Mouse (Mus musculus): Measurements from ENCODE around the gene Dysf. TPM values are rescaled to one million over a fixed set of nuclear protein-coding genes. Genes with fewer than 3 reads are reported as not detected.

Gene Dysf
- polyA plus RNA-seq, 2 experiments, result 13.2 to 16.5 TPM

- Histone ChIP-seq H3K9me3 (ENCODE audit: control insufficient read depth, low read length) (no peaks in the 10 kb centered on the region), H3K4me2 (replicated peaks; ENCODE audit: low read depth, low read length, severe bottlenecking) (peak overlapping the region; percentile 64), H3K4me3 (replicated peaks; ENCODE audit: low read length) (peak overlapping the region; percentile 29), H3K27me3 (ENCODE audit: control insufficient read depth, insufficient read depth, low read length) (no peaks in the 10 kb centered on the region), H3K9ac (ENCODE audit: low read depth, low read length, severe bottlenecking) (peak overlapping the region; percentile 31; the same call in 1 of the 2 replicates), H3K4me1 (ENCODE audit: control insufficient read depth, insufficient read depth, low read length) (peaks cover 40% of the 10 kb centered on the region), H3K27ac (replicated peaks; ENCODE audit: low read depth, low read length) (peak overlapping the region; percentile 79), H3K36me3 (ENCODE audit: control insufficient read depth, insufficient read depth, low read length) (no peaks in the 10 kb centered on the region)
- ATAC-seq (ENCODE audit: low FRiP score, low read depth) (peak; percentile 41), DNase-seq (ENCODE audit: low spot score) (no peak)
- WGBS, result 12% methylated on average over 12 of the region's 12 CpGs
- TF ChIP-seq POLR2A (IDR thresholded peaks at IDR 0.05; ENCODE audit: borderline replicate concordance, extremely low read depth, insufficient read depth, insufficient read length), result no peak
Measured at GRCm38 (mm10) chr6:84106082-84106481, 97.7 kb downstream of the Dysf start.

- no peaks in the 10 kb centered on the region for H3K36me3 ChIP-seq (ENCODE audit: control insufficient read depth, insufficient read depth, low read length)
- H3K4me3 ChIP-seq (replicated peaks; ENCODE audit: low read length), result no peak overlapping the region
- no peak for TF ChIP-seq POLR2A (IDR thresholded peaks at IDR 0.05; ENCODE audit: borderline replicate concordance, extremely low read depth, insufficient read depth, insufficient read length)
- H3K9me3 ChIP-seq (ENCODE audit: control insufficient read depth, low read length), result no peaks in the 10 kb centered on the region
- H3K27ac ChIP-seq (replicated peaks; ENCODE audit: low read depth, low read length), result peak overlapping the region; percentile 35; the same call in 1 of the 2 replicates
- no peak overlapping the region; the same call in 1 of the 2 replicates for H3K4me2 ChIP-seq (replicated peaks; ENCODE audit: low read depth, low read length, severe bottlenecking)
- peaks cover 22% of the 10 kb centered on the region for H3K4me1 ChIP-seq (ENCODE audit: control insufficient read depth, insufficient read depth, low read length)
- H3K27me3 ChIP-seq (ENCODE audit: control insufficient read depth, insufficient read depth, low read length), result no peaks in the 10 kb centered on the region
- 57% methylated on average over 6 of the region's 6 CpGs for whole genome bisulfite sequencing
- no peak for DNase-seq (ENCODE audit: low spot score)
- ATAC-seq (ENCODE audit: low FRiP score, low read depth), result no peak
- H3K9ac ChIP-seq (ENCODE audit: low read depth, low read length, severe bottlenecking), result no peak overlapping the region
Measured at GRCm38 (mm10) chr6:84110377-84110776, 102.0 kb downstream of the Dysf start.

GRCm38 (mm10) chr6:84111106-84111505 lies 102.7 kb downstream of the Dysf start:
- 71% methylated on average over 11 of the region's 11 CpGs for WGBS
- H3K36me3 ChIP-seq (ENCODE audit: control insufficient read depth, insufficient read depth, low read length), result no peaks in the 10 kb centered on the region
- H3K4me1 ChIP-seq (ENCODE audit: control insufficient read depth, insufficient read depth, low read length), result peaks cover 19% of the 10 kb centered on the region
- DNase-seq (ENCODE audit: low spot score), result no peak
- H3K4me3 ChIP-seq (replicated peaks; ENCODE audit: low read length), result no peak overlapping the region
- no peak for ATAC-seq (ENCODE audit: low FRiP score, low read depth)
- H3K27ac ChIP-seq (replicated peaks; ENCODE audit: low read depth, low read length), result 0 out of 2 replicates have a peak overlapping the region, but pooled peaks have one; percentile 35
- no peak overlapping the region for H3K4me2 ChIP-seq (replicated peaks; ENCODE audit: low read depth, low read length, severe bottlenecking)
- H3K27me3 ChIP-seq (ENCODE audit: control insufficient read depth, insufficient read depth, low read length), result no peaks in the 10 kb centered on the region
- TF ChIP-seq POLR2A (IDR thresholded peaks at IDR 0.05; ENCODE audit: borderline replicate concordance, extremely low read depth, insufficient read depth, insufficient read length), result no peak
- H3K9me3 ChIP-seq (ENCODE audit: control insufficient read depth, low read length), result no peaks in the 10 kb centered on the region
- H3K9ac ChIP-seq (ENCODE audit: low read depth, low read length, severe bottlenecking), result no peak overlapping the region

GRCm38 (mm10) chr6:84119731-84120530 lies 111.5 kb downstream of the Dysf start:
- H3K9me3 ChIP-seq (ENCODE audit: control insufficient read depth, low read length), result no peaks in the 10 kb centered on the region
- TF ChIP-seq POLR2A (IDR thresholded peaks at IDR 0.05; ENCODE audit: borderline replicate concordance, extremely low read depth, insufficient read depth, insufficient read length), result no peak
- ATAC-seq (ENCODE audit: low FRiP score, low read depth), result 0 out of 2 replicates have a peak, but pooled peaks have one; percentile 21
- peaks cover 18% of the 10 kb centered on the region for H3K4me1 ChIP-seq (ENCODE audit: control insufficient read depth, insufficient read depth, low read length)
- H3K27ac ChIP-seq (replicated peaks; ENCODE audit: low read depth, low read length), result peak overlapping the region; percentile 65
- H3K27me3 ChIP-seq (ENCODE audit: control insufficient read depth, insufficient read depth, low read length), result no peaks in the 10 kb centered on the region
- H3K36me3 ChIP-seq (ENCODE audit: control insufficient read depth, insufficient read depth, low read length), result no peaks in the 10 kb centered on the region
- no peak overlapping the region for H3K4me3 ChIP-seq (replicated peaks; ENCODE audit: low read length)
- DNase-seq (ENCODE audit: low spot score), result no peak
- peak overlapping the region; percentile 16; the same call in 1 of the 2 replicates for H3K9ac ChIP-seq (ENCODE audit: low read depth, low read length, severe bottlenecking)
- 46% methylated on average over 24 of the region's 24 CpGs for WGBS
- H3K4me2 ChIP-seq (replicated peaks; ENCODE audit: low read depth, low read length, severe bottlenecking), result no peak overlapping the region

- no peak for ATAC-seq (ENCODE audit: low FRiP score, low read depth)
- no peak for TF ChIP-seq POLR2A (IDR thresholded peaks at IDR 0.05; ENCODE audit: borderline replicate concordance, extremely low read depth, insufficient read depth, insufficient read length)
- DNase-seq (ENCODE audit: low spot score), result no peak
- WGBS, result 78% methylated on average over 9 of the region's 9 CpGs
- H3K27me3 ChIP-seq (ENCODE audit: control insufficient read depth, insufficient read depth, low read length), result no peaks in the 10 kb centered on the region
- no peaks in the 10 kb centered on the region for H3K9me3 ChIP-seq (ENCODE audit: control insufficient read depth, low read length)
- peaks cover 5% of the 10 kb centered on the region for H3K4me1 ChIP-seq (ENCODE audit: control insufficient read depth, insufficient read depth, low read length)
- no peak overlapping the region for H3K9ac ChIP-seq (ENCODE audit: low read depth, low read length, severe bottlenecking)
- H3K4me3 ChIP-seq (replicated peaks; ENCODE audit: low read length), result no peak overlapping the region
- no peaks in the 10 kb centered on the region for H3K36me3 ChIP-seq (ENCODE audit: control insufficient read depth, insufficient read depth, low read length)
- no peak overlapping the region for H3K27ac ChIP-seq (replicated peaks; ENCODE audit: low read depth, low read length)
- H3K4me2 ChIP-seq (replicated peaks; ENCODE audit: low read depth, low read length, severe bottlenecking), result no peak overlapping the region
Measured at GRCm38 (mm10) chr6:84124609-84125008, 116.2 kb downstream of the Dysf start.
